ENCODE assay signal across 9 mouse cellular contexts in genomic region chr6:6298867-6299852, GRCm38 (mm10).
DNase-seq lines count a peak whose midpoint lies in the region; ATAC-seq and TF ChIP-seq lines count a peak whose summit lies in the region.
"Had no signal": no experiment of that assay in that cellular context is flagged by ENCODE, and none has a peak within 500 bp of the region (broad histone marks: within the 10 kb centered on the region; RNA-seq: fewer than 3 reads in every experiment).

No protein-coding gene starts in this region.

- H3K79me2 ChIP-seq in liver, adult 2 months (ENCODE audit: control insufficient read depth, insufficient read depth, low read length): no peaks in the 10 kb centered on the region

- no peaks in the 10 kb centered on the region; the same call in 1 of the 2 replicates for H3K27me3 ChIP-seq in liver, adult 2 months (ENCODE audit: control insufficient read depth, insufficient read depth, low read length)
- no peaks in the 10 kb centered on the region for H3K27me3 ChIP-seq in liver, embryonic 11.5 days (replicated peaks; ENCODE audit: control insufficient read depth, insufficient read depth, low read length)
- no peaks in the 10 kb centered on the region for H3K27me3 ChIP-seq in stomach, embryonic 14.5 days (ENCODE audit: control insufficient read depth, insufficient read depth, low read length)

- H3K4me1 ChIP-seq in liver, adult 2 months (ENCODE audit: control insufficient read depth, insufficient read depth, low read length): no peaks in the 10 kb centered on the region
- H3K4me1 ChIP-seq in liver, embryonic 11.5 days (replicated peaks; ENCODE audit: control insufficient read depth, insufficient read depth, low read length): no peaks in the 10 kb centered on the region
- peaks cover 3% of the 10 kb centered on the region; the same call in 1 of the 2 replicates for H3K4me1 ChIP-seq in stomach, embryonic 14.5 days (ENCODE audit: control insufficient read depth, insufficient read depth, low read length)

- no peak overlapping the region for H3K4me2 ChIP-seq in liver, embryonic 11.5 days
- no peak overlapping the region for H3K4me2 ChIP-seq in stomach, embryonic 14.5 days (replicated peaks; ENCODE audit: low read depth, low read length)

- WGBS in liver, adult 2 months: 71% methylated on average over 14 of the region's 14 CpGs
- 59% methylated on average over 14 of the region's 14 CpGs for WGBS in liver, embryonic 11.5 days
- 44% methylated on average over 14 of the region's 14 CpGs for WGBS in stomach, embryonic 14.5 days

- no peak for ATAC-seq in liver, embryonic 11.5 days (replicated peaks; ENCODE audit: low FRiP score)
- peak; percentile 33; the same call in 1 of the 2 replicates for ATAC-seq in stomach, embryonic 14.5 days (ENCODE audit: insufficient number of reproducible peaks, insufficient read depth, low FRiP score, low read depth)

- intact Hi-C loops in heart, postnatal 14 days (cut with DNase I): loop anchor here (10.0 kb wide), 2 partner anchors 276 to 566 kb away; partner anchors contain the start of genes Dlx6 and Sem1

- H3K4me3 ChIP-seq in liver, adult 2 months (ENCODE audit: insufficient read depth, low read depth, low read length): no peak overlapping the region
- H3K4me3 ChIP-seq in liver, embryonic 11.5 days (ENCODE audit: low read depth, low read length): no peak overlapping the region
- no peak overlapping the region for H3K4me3 ChIP-seq in stomach, embryonic 14.5 days (ENCODE audit: low read depth, low read length)
- H3K4me3 ChIP-seq: erythroblast, embryonic 14.5 days had no signal

- peak; percentile 50 for DNase-seq in liver, adult 2 months (ENCODE audit: extremely low read depth, low read depth, low spot score)
- DNase-seq in liver, embryonic 11.5 days (ENCODE audit: low spot score): no peak
- DNase-seq in fat pad, adult 2 months (ENCODE audit: extremely low read depth, low read depth, low spot score): peak; percentile 26
- DNase-seq in heart, postnatal 14 days: peak; percentile 58 to 60
- DNase-seq in kidney, adult 9 months: no peak
- no peak for DNase-seq in c-Kit-positive CD71-positive TER-119-positive erythroid progenitor cells, embryonic 14.5 days (ENCODE audit: low spot score)
- no peak for DNase-seq in frontal cortex, postnatal 14 days (ENCODE audit: low spot score in 2 of 2)

- H3K9ac ChIP-seq in liver, adult 2 months (ENCODE audit: low read depth, low read length): no peak overlapping the region
- no peak overlapping the region for H3K9ac ChIP-seq in liver, embryonic 11.5 days (ENCODE audit: low read depth, low read length)
- H3K9ac ChIP-seq in stomach, embryonic 14.5 days (replicated peaks; ENCODE audit: low read depth, low read length): no peak overlapping the region

- H3K36me3 ChIP-seq in liver, adult 2 months (ENCODE audit: control insufficient read depth, insufficient read depth, low read length): no peaks in the 10 kb centered on the region
- H3K36me3 ChIP-seq in liver, embryonic 11.5 days (ENCODE audit: control insufficient read depth, insufficient read depth, low read length): no peaks in the 10 kb centered on the region
- H3K36me3 ChIP-seq in stomach, embryonic 14.5 days (ENCODE audit: control insufficient read depth, insufficient read depth, low read length): no peaks in the 10 kb centered on the region

- H3K9me3 ChIP-seq in liver, embryonic 11.5 days (ENCODE audit: control insufficient read depth, low read length): no peaks in the 10 kb centered on the region
- no peaks in the 10 kb centered on the region for H3K9me3 ChIP-seq in stomach, embryonic 14.5 days (ENCODE audit: control insufficient read depth, low read depth, low read length)

- no peak for TF ChIP-seq CTCF in liver, adult 2 months (IDR thresholded peaks at IDR 0.05; ENCODE audit: low read depth, low read length)

- no peak overlapping the region for H3K27ac ChIP-seq in liver, adult 2 months (replicated peaks; ENCODE audit: insufficient read depth, low read depth, low read length)
- no peak overlapping the region for H3K27ac ChIP-seq in liver, embryonic 11.5 days (ENCODE audit: low read depth, low read length)
- H3K27ac ChIP-seq in stomach, embryonic 14.5 days (ENCODE audit: low read length): no peak overlapping the region

- TF ChIP-seq POLR2A in liver, adult 2 months (IDR thresholded peaks at IDR 0.05; ENCODE audit: extremely low read depth, insufficient read depth, low read length): no peak

Comparison
In these comparisons a context has a peak if more than half of its experiments do, and no peak if none do; other contexts are left out.
1. DNase-seq: peak in liver, adult 2 months (single experiment), fat pad, adult 2 months (single experiment) and heart, postnatal 14 days (2 of 2); none in liver, embryonic 11.5 days (single experiment), kidney, adult 9 months (single experiment), c-Kit-positive CD71-positive TER-119-positive erythroid progenitor cells, embryonic 14.5 days (single experiment) and frontal cortex, postnatal 14 days (0 of 2).